Mouse (Mus musculus): Measurements from ENCODE around the gene Tpst1.

Gene Tpst1

DNA sequence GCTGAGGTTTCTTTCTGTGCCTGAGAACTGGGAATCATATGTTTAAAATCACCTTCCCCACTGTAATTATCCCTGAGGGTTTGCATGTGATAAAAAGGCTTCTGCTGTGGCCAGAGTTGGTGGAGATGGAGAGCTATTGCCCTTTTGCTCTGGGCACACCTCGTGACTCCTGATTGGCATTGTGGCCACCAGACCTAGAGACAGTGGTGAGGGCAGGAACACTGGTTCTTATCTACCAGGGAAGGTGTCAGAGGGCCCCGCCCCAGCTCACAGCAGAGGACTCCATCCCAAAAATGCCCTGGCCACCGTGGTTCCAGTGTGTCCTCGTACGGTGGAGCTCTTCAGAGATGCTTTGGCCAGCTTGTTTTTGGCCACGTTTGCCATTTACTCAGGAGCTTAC, 20.2 kb upstream of the Tpst1 start:
- no peak for DNase-seq

DNA sequence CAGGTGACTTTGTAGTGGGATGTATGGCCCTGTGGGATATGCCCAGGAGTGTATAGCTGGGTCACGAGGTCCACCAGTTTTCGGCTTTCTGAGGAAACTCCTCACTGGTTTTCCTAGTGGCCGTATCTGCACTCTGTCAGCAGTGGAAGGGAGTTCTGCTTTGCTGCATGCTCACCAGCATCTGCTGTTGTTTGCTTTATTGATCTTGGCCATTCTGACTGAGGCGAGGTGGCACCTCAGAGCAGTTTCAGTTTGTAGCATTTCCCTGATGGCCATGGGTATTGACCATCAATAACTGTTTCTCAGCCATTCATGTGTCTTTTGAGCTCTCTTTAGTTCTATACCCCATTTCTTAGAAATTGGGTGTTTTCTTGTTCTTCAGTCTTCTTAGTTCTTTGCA, 17.4 kb upstream of the Tpst1 start:
- no peak for DNase-seq

DNA sequence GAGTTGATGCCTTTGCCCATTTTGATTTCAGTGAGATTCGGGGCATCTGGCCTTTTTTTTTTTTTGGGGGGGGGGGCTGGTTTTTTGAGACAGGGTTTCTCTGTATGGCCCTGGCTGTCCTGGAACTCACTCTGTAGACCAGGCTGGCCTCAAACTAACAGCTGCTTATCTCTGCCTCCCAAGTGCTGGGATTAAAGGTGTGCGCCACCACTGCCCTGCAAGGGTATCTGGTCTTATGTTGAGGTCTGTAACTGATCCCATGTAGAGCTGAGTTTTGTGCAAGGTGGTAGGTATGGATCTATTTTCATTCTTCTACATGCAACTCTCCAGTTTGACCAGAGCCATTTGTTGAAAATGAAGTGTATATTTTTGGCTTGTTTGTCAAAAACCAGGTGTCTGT, 16.8 kb upstream of the Tpst1 start:
- no peak for DNase-seq

DNA sequence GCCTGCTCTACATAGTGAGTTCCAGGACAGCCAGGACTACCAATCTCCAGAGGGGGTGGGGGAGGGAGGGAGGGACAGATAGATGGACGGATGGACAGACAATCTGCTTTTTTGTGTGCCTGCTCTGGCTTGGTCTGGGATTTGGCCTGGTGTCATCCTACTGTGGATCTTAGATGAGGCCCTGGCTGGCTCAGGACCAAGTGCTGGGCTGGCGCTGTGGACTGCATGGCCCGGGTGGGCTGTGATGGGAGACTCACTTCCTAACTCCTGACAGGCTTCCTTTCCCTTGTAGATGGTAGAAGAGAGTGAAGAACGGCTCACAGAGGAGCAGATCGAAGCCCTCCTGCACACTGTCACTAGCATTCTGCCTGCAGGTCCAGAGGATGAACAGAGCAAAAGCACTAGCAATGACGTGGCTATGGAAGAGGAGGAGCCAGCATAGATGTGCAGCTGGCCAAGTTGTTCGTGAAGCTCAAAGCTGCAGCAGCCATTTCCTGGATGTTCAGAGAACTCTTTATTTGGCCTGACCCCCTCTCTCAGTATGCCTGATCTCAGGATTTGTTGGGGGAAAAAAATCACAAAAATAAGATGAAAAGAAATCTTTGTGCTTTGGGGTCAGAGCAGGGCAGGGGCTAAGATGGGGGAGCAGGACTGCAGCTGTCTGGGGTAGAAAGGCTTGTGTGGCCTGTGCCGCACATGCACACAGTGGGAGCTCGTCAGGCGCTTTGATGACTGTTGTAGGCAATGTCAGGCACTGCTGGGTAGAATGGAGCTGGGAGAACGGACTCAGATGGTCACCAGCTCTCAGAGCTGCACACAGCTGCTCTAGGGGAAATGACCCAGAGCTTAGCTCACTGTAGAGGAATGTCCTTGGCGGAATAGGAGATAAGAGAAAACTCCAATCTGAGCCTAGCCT, 13.5 kb upstream of the Tpst1 start:
- DNase-seq, result no peak

DNA sequence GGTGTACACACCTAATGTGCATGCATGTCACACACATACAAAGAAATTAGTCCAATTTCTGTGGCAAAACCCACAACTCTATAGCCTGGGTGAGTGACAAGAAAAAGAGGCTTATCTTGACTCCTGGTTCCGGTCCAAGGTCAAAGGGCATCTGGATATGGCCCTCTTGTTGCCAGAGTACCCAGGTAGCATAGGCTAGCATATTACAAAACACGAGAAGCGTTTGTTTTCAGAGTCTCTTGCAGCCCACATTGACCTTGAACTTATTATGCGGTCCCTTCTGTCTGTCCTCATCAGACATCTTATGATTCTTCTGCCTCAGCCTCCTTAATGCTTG, 12.8 kb upstream of the Tpst1 start:
- DNase-seq, result no peak

DNA sequence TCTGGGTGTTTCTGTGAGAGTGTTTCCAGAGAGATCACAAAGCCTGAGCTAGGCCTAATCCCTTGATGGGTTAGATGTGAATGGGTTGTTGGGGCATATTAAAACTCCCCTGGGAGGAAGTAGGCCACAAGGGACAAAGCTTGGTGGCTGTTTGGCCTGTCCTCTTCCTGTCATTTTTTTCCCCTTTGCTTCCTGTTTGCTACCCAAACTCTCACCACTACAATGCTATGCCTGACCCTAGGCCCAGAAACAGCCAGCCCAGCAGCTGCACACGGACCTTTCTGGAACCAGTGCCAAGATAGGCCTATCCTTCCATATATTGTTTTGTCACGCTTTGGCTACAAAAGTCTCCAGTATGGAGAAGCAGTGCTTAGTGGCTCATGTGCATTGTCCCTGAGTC, 11.0 kb upstream of the Tpst1 start:
- no peak for DNase-seq

DNA sequence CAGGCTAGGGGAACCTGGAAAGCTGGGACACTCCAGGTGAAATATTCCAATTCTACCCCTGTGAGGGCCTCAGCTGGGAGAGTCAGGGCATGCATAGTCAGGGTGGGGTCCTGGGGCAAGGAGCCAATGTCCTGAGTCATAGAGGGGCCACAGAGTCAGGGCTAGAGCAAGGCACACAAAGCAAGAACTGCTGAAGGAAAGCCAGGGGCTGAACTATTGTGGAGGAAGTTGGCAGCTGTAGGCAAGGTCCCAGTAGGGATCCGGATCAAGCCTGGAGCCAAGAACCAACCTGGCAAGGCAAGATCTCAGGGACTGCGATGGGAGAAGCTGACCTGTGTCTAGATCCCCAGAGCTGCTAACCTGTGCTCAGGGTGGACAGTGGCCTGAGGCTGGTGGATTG, 9.4 kb upstream of the Tpst1 start:
- DNase-seq, result peak; percentile 64

DNA sequence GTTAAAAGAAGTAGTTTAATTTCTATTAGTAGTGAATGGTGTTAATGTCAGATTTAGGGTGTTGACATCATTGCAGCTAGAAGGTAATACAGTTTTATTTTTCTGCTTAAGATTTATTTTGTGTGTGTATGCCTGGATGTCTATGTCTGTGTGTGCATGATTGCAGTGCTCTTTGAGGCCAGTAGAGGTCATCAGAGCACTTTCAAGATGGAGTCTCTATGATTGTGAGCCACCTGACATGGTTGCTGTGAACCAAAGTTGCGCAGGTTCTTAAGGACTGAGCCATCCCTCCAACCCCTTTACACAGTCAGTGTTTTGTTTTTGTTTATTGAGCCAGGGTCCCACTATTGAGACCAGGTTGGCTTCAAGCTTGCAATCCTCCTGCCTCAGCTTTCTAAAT, 7.5 kb upstream of the Tpst1 start:
- no peak for DNase-seq

DNA sequence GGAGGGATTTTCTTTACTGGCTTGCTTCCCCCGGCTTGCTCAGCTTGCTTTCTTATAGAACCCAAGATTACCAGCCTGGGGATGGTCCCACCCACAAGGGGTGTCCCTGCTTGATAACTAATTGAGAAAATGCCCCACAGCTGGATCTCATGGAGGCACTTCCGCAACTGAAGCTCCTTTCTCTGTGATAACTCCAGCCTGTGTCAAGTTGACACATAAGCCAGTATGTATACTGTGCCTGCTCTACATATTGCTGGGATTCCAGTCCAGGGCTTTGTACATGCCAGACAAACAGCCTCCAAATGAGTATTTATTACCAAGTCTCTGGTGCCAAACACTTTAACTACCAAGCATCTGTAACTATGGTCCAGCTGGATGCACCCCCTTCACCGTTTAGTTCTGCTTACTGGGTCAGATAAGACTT, 5.3 kb upstream of the Tpst1 start:
- no peak for DNase-seq

DNA sequence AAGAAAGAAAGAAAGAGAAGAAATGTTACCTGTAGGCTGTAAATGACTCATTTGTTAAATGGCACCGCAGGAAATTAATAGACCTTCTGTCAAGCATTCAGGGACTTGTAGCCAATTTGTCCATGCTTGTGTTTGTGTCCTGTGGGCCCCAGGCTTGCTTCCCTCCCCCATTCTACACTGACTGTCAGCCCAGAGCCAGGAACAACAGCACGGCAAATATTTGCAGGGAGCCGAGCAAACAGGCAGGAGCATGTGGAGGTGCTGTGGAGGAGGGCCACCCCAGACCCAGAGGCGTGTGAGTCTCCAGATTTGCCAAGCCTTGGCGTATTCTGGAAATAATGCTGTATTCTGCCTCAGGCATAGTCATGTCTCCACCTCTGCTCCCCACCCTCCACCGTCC, 1.4 kb downstream of the Tpst1 start:
- no peak for DNase-seq

DNA sequence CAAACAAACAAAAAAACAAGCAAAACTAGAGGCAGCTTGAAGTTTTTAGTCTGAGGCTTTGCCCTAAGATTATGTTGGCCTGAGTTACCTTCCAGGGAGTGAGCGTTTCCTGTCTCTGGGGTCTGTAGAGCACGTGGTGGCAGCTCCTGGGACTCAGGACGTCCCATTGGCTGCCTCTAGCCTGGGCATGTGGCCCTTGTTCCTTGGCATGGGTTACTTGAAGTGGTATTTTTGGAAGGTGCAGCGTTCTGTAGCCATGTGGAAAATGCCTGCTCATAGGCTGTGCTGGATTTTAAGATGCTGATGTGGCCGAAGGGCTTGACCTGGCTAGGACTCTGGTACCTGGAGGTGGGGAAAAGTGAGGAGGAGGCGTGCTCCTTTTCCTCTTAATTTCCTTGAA, 3.3 kb downstream of the Tpst1 start:
- no peak for DNase-seq

DNA sequence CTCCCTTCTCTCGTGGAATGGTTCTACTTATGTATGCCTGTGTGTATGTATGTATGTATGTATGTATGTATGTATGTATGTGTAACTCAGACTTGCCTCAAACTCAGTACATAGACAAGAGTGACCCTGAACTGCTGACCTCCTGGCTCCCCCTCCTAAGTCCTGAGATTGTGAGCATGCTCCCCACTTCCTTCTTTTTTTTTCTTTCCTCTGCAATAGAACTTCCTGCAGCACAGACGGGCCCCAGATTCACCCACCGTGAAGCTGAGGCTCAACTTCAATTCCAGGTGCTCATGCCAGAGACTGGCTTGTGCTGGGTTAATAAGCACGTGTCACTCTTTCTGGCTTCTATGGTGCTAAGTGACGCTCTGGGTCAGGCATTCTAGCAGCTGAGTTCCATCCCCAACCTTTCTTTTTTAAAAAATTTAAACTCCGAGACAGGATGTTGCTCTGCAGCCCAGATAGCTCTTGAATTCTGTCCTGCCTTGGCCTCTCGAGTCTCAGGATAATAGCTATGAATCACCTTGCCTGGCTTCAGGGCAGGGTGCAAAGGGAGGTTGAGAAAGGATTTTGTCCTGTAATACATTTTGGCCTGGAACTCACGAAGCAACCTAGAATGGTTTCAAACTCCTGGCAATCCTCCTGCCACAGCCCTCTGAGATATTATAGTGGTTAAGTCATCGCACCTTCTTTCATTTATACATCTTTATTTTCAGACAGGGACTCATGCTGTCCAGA, 5.1 kb downstream of the Tpst1 start:
- DNase-seq, result no peak

DNA sequence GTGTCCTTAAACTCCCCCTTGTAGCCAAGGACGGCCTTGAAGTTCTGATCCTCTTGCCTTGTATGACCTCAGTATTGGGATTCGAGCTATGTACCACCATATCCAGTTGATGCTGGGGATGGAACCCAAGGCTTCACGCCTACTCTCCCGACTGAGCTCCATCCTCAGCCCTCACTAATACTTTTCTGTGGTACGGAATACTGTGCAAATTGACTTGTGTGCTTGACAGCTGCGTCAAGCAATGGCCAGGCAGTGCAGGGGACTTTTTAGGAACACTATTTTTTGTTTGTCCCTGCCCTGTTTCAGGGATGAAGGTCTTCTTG, 5.7 kb downstream of the Tpst1 start:
- DNase-seq, result no peak

DNA sequence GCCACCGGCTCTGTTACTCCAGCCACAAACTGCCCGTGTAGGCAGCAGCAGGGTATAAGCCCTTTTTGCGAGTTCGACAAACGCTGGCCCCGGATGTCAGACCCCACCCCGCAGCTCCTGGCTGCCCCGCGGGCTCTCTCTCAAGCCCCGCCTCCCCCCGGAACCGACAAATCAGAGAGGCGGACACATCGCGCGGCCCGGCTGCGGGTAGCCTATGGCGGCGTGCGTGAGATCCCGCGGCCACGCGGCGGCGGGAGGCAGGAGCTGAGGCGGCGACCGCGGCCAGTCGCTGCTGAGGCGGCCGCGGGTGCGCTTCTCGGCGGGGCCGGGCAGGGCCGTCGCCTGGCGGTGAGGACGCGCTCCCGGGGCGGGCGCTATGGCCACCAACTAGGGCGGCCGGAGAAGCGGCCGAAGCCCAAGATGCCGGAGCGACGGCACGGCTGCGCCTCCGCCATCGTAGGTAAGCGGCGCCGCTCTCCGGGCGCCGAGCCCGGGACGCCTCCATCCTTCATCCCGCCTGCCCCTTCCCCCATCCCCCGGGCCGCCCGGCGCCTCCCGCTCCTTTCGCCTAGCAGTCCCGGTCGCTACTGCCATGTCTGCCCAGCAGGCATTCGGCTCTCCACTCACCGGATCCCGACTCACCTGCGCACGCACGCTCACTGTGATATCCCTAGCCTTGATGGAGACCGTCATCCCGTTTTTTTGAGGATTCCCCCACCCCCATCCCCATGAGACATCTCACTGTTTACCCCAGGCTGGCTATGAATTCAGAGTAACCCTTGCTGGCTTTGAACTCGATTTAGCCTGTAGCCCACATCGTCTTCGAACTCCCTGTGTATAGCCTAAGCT, 6.3 kb downstream of the Tpst1 start:
- peak; percentile 96 for DNase-seq

DNA sequence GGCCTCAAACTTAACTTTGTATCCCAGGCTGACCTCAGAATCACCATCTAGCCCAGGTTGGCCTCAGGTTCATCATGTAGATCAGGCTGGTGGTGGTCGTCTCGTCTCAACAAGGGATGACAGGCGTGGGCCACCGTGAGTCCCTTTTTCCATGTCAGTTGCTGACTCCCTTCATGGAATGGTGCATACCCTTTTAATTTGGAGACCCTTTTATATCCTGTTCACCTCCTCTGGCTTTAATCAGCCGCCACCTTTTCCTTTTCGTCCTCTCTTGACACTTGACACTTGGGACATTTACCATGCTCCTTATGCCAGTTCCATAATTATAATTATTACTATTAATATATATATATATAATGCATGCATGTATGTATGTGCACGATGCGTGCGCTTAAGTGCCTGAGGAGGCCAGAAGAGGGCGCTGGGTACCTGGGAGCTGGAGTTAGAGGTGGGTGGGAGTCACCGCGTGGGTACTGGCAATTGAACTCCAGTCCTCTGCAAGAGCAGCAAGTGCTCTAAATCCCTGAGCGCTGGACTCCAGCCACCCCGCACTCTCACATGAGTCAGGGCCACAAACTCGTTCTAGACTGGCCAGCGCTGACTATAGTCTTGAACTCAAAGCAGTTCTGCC, 7.0 kb downstream of the Tpst1 start:
- no peak for DNase-seq

DNA sequence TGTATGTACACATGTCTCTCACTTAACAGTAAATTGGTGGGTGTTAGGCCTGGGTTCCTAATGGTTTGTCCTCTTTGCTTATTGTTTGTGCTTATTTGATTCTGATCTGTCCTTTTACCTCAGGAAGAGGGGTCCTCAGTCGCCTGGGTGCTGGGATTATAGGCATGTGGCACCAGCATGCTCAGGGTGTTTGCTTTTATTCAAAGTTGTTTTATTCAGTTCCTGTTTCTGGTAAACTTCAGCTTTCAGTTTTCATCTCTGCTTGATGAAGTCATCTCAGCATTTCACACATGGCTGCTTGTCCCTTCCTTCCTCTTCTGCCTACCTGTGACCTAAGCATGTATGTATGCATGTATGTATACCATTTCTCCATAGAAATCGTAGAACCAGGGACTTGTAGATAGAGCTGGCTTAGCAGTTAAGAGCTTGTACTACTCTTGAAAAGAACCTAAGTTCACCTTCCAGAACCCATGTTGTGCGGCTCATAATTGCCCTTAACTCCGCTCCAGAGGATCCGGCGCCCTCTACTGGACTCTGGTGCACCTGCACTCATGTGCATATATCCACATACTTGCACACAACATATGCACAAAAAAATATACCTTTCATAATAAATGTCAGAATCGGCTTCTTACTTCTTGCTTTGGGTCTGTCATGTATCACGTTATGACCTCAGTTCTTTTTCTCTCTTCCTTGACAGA, 8.2 kb downstream of the Tpst1 start:
- DNase-seq, result no peak

DNA sequence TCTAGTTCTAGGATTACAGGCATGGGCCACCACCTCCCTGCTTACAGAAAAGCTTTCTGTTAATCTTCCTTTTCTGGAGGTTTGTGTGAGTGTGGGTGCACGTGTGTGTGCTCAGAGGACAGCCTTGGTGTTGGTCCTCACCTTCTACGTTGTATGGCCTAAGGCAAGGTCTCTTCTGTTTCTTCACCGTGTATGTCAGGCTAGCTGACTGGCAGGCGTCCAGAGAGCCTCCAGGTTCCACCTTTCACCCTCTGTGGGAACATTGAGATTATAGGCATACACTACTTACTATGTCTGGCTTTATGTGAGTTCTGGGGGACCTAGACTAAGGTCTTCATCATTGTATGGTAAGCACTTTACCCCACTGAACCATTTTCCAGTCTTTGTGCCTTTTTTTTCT, 9.3 kb downstream of the Tpst1 start:
- DNase-seq, result no peak

DNA sequence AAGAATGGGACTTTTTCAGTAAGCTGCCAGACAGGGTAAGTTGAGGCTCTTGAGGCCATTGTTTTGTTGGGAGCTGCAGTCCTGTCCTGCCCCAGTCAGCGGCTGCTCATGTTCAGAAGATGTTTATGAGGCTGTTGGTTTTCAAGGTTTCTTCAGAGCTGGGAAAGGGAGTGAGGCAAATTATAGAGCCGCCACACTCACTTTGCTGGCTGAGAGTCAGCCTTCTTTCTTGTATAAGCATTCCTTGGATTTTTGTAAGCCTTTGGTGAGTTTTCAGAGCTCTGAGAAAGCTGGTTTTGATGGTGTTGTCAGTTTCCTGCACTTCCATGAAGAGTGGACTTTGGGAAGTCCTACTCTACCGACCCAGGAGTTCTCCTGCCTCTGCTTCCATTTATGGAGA, 11.1 kb downstream of the Tpst1 start:
- no peak for DNase-seq

DNA sequence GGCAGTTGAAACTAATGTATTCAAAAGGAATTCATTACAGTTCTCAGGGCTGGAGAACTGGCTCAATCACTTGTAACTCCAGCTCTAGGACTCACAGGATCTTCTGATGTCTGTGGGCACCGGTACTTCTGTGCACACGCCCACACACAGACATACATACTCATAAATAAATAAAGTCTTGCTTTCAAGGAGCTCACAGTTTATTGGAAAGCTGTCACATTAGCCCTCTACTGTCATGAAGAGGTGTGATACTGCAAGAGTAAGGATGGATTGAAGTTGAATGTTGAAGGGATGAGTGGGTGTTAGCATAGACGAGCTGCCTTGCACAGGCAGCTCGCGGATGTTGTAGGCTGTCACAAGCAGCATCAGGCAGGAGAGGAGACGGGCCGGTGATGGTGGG, 14.9 kb downstream of the Tpst1 start:
- no peak for DNase-seq

DNA sequence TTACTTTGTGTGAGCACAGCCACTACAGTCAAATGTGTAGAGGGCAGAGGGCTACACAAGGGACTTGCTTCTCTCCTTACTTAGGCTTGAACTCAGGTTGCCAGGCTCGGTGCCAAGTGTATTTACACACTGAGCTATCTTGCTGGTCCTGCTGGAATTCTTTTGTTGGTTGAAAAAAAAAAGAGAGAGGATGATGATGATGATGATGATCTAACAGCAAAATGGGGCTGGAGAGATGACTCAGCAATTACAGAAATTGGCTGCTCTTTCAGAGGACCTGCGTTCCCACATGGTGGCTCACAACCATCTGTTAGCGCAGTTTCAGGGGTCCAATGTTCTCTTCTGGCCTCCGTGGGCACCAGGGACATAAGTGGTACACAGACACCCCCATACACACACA, 15.5 kb downstream of the Tpst1 start:
- DNase-seq, result no peak

DNA sequence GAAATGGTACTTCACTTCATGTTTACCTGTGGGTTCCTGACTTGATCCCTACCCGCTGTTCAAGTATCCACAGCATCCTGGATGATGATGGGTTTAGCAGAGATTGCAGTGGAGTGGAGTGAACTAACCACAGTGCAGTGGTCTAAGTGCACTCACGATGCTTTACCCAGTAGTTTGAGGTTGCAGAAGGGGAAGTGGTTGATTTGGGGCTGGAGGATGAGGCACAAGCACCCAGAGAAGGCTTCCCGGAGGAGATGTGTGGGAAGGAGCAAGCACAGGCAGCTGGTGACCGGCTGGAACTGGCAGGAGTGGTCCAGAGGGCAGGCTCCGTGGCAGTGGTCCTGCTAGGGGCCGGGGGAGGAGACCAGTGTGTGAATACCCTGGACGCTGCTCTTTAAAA, 16.1 kb downstream of the Tpst1 start:
- no peak for DNase-seq

DNA sequence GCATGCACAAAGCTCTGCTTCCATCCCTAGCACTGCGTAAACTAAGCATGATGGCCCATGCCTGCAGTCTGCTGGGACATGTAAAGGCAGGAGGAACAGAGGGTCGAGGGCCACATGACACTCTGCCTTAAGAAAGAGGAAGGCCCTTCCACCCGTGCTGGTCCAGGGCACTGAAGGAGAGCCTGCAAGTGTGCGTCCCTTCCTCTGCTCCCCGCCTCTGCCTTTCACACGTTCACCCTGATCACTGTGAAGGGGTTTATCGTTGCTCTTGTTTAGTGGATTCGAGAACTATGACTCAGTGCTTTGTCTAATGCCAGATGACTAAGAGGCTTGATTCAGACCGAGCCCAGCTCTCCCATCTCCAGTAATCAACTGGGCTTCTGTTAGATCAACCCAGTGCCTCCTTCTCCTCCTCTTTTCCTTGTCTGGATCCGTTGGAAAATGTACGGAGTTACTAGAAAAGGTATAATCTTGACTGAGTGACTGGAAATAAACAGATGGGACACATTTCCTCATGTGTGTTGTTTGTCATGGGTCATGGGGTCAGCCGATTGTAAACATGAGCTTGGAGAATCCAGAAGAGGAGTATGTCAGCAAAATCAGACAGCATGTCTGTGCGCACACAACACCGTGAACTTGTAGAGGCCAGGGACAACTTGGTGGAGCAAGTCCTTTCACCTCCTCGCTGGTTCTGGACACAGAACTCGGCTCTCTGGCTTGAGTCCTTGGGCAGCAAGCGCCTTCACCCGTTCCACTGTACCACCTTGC, 16.7 kb downstream of the Tpst1 start:
- DNase-seq, result no peak

Data from cerebellum, adult 11 months (tissue).